Mouse (Mus musculus) brain, embryonic 14.5 days (tissue): ENCODE measurements around the gene Cmtm4. TPM values are rescaled to one million over a fixed set of nuclear protein-coding genes. Genes with fewer than 3 reads are reported as not detected.

Experiments used
- DNase-seq: peaks from one replicate; pipeline ENCODE4 v3.0.0-alpha.2; 2011; ENCODE audit warnings: low read depth
- CTCF ChIP-seq: fragments of 200-500 bp; IDR thresholded peaks from 2 replicates; pipeline ENCODE4 v1.5.1; 2012; ENCODE audit warnings: inconsistent platforms, mild to moderate bottlenecking, moderate library complexity, borderline replicate concordance; ENCODE audit not compliant: insufficient read depth, insufficient read length; ENCODE audit errors: extremely low read depth
- POLR2A ChIP-seq: fragments of 200-500 bp; IDR thresholded peaks from 2 replicates; pipeline ENCODE4 v1.6.1; 2012; ENCODE audit warnings: mild to moderate bottlenecking, inconsistent platforms, borderline replicate concordance; ENCODE audit not compliant: poor library complexity, insufficient read depth, insufficient read length, severe bottlenecking; ENCODE audit errors: extremely low read depth
- polyA plus RNA-seq: library from polyadenylated mRNA; depleted of rRNA; stranded (reverse); fragments of >200 nt; gene quantifications from 2 replicates; pipeline ENCODE4 v1.2.3, GENCODE M21; 2012

Gene Cmtm4
- polyA plus RNA-seq, 1 experiment = 20.8 TPM

- no peak for TF ChIP-seq POLR2A
- no peak for TF ChIP-seq CTCF
- no peak for DNase-seq
Measured at GRCm38 (mm10) chr8:104386693-104387092, 8.9 kb downstream of the Cmtm4 start.

GRCm38 (mm10) chr8:104383977-104384376 is 11.6 kb downstream of the Cmtm4 start:
- TF ChIP-seq POLR2A (no peak), CTCF (no peak)
- DNase-seq = no peak

- no peak for DNase-seq
- TF ChIP-seq POLR2A (no peak), CTCF (no peak)
Measured at GRCm38 (mm10) chr8:104383296-104383695, 12.3 kb downstream of the Cmtm4 start.

GRCm38 (mm10) chr8:104380961-104381411 is 14.6 kb downstream of the Cmtm4 start:
- DNase-seq = no peak
- TF ChIP-seq POLR2A (no peak), CTCF (no peak)

GRCm38 (mm10) chr8:104380269-104380668 is 15.3 kb downstream of the Cmtm4 start:
- no peak for DNase-seq
- no peak for TF ChIP-seq POLR2A
- TF ChIP-seq CTCF = no peak

- TF ChIP-seq POLR2A (no peak), CTCF (no peak)
- no peak for DNase-seq
Measured at GRCm38 (mm10) chr8:104379301-104379836, 16.2 kb downstream of the Cmtm4 start.

- no peak for TF ChIP-seq CTCF
- TF ChIP-seq POLR2A = no peak
- DNase-seq = peak; percentile 22
Measured at GRCm38 (mm10) chr8:104376669-104377068, 18.9 kb downstream of the Cmtm4 start.

- no peak for DNase-seq
- TF ChIP-seq CTCF (no peak), POLR2A (no peak)
Measured at GRCm38 (mm10) chr8:104375959-104376358, 19.6 kb downstream of the Cmtm4 start.

- DNase-seq = peak; percentile 57
- no peak for TF ChIP-seq POLR2A
- no peak for TF ChIP-seq CTCF
Measured at GRCm38 (mm10) chr8:104374864-104375846, 20.5 kb downstream of the Cmtm4 start.

GRCm38 (mm10) chr8:104374269-104374668 is 21.3 kb downstream of the Cmtm4 start:
- TF ChIP-seq POLR2A (no peak), CTCF (no peak)
- peak; percentile 34 for DNase-seq

- TF ChIP-seq POLR2A (no peak), CTCF (no peak)
- DNase-seq = no peak
Measured at GRCm38 (mm10) chr8:104373779-104374178, 21.8 kb downstream of the Cmtm4 start.
